Comparison of ENCODE assay signal across 9 mouse cellular contexts in genomic region chr4:137117471-137118331, GRCm38 (mm10).
DNase-seq lines count a peak whose midpoint lies in the region; ATAC-seq and TF ChIP-seq lines count a peak whose summit lies in the region.
"Had no signal": no experiment of that assay in that cellular context is flagged by ENCODE, and none has a peak within 500 bp of the region (broad histone marks: within the 10 kb centered on the region; RNA-seq: fewer than 3 reads in every experiment).

No protein-coding gene starts in this region.

- H3K4me1 ChIP-seq in heart, embryonic 14.5 days (ENCODE audit: control insufficient read depth in 2 of 2, insufficient read depth in 2 of 2, low read length in 2 of 2), result peaks cover 0 to 6% of the 10 kb centered on the region in 2 experiments; a peak in 2 of 4 replicates
- H3K4me1 ChIP-seq in kidney, postnatal 0 days (replicated peaks; ENCODE audit: insufficient read depth, low read length), result no peaks in the 10 kb centered on the region; the same call in 1 of the 2 replicates
- H3K4me1 ChIP-seq in lung, postnatal 0 days (ENCODE audit: insufficient read depth, low read depth, low read length), result no peaks in the 10 kb centered on the region

- TF ChIP-seq CTCF in kidney, postnatal 0 days (IDR thresholded peaks at IDR 0.05; ENCODE audit: low read depth), result no peak
- no peak; the same call in 1 of the 2 replicates for TF ChIP-seq CTCF in lung, postnatal 0 days (IDR thresholded peaks at IDR 0.05)

- DNase-seq in urinary bladder, postnatal 14 days (ENCODE audit: low spot score), result peak; percentile 79
- no peak for DNase-seq in urinary bladder, postnatal 10 days (ENCODE audit: low spot score)
- peak; percentile 13 to 20 for DNase-seq in cerebellum, postnatal 36 days
- DNase-seq in kidney, postnatal 0 days (ENCODE audit: low spot score), result peak; percentile 94
- peak; percentile 80 for DNase-seq in lung, postnatal 0 days (ENCODE audit: low spot score)
- DNase-seq in ovary, postnatal 10 days (ENCODE audit: low spot score), result peak; percentile 24

- ATAC-seq in heart, embryonic 14.5 days (ENCODE audit: insufficient number of reproducible peaks, insufficient read depth, low FRiP score, low read depth), result no peak
- ATAC-seq in kidney, postnatal 0 days (replicated peaks; ENCODE audit: low FRiP score, low read depth), result peak; percentile 74
- peak; percentile 81 for ATAC-seq in lung, postnatal 0 days
- no peak for ATAC-seq in monocyte, adult 5-6 weeks (replicated peaks; ENCODE audit: insufficient number of reproducible peaks, low FRiP score, low TSS enrichment, poor library complexity, severe bottlenecking)

- H3K4me3 ChIP-seq in heart, embryonic 14.5 days (ENCODE audit: control insufficient read depth in 1 of 2, insufficient read depth in 1 of 2, low read depth in 1 of 2, low read length in 2 of 2), result peak overlapping the region; percentile 14 to 27; a peak in 2 of 4 replicates
- peak overlapping the region; percentile 26; the same call in 1 of the 2 replicates for H3K4me3 ChIP-seq in kidney, postnatal 0 days (replicated peaks; ENCODE audit: low read depth, low read length)
- H3K4me3 ChIP-seq in lung, postnatal 0 days (ENCODE audit: low read depth, low read length), result no peak overlapping the region
- H3K4me3 ChIP-seq: erythroblast, embryonic 14.5 days had no signal

- H3K4me2 ChIP-seq in heart, embryonic 14.5 days (ENCODE audit: low read length), result peak overlapping the region; percentile 67
- H3K4me2 ChIP-seq in kidney, postnatal 0 days (ENCODE audit: low read length), result peak overlapping the region; percentile 56
- peak overlapping the region; percentile 39 for H3K4me2 ChIP-seq in lung, postnatal 0 days (replicated peaks; ENCODE audit: low read depth, low read length)

- no peak overlapping the region for H3K27ac ChIP-seq in heart, embryonic 14.5 days (replicated peaks in 1 of 2; ENCODE audit: control insufficient read depth in 1 of 2, insufficient read depth in 1 of 2, low read depth in 2 of 2, low read length in 2 of 2)
- H3K27ac ChIP-seq in kidney, postnatal 0 days, result peak overlapping the region; percentile 20; the same call in 1 of the 2 replicates
- no peak overlapping the region for H3K27ac ChIP-seq in lung, postnatal 0 days (ENCODE audit: low read length)

- H3K27me3 ChIP-seq in heart, embryonic 14.5 days (ENCODE audit: control insufficient read depth, insufficient read depth, low read length), result peaks cover 9% of the 10 kb centered on the region
- no peaks in the 10 kb centered on the region for H3K27me3 ChIP-seq in kidney, postnatal 0 days (ENCODE audit: insufficient read depth, low read length)
- 0 out of 2 replicates have a peak, but pooled peaks cover 12% of the 10 kb centered on the region for H3K27me3 ChIP-seq in lung, postnatal 0 days (replicated peaks; ENCODE audit: insufficient read depth, low read length)

- peak overlapping the region; percentile 25 for H3K9ac ChIP-seq in heart, embryonic 14.5 days (ENCODE audit: low read length)
- H3K9ac ChIP-seq in kidney, postnatal 0 days (ENCODE audit: low read depth, low read length), result peak overlapping the region; percentile 41; the same call in 1 of the 2 replicates
- H3K9ac ChIP-seq in lung, postnatal 0 days (replicated peaks; ENCODE audit: low read depth), result no peak overlapping the region

- 1% methylated on average over 25 of the region's 27 CpGs for WGBS in heart, embryonic 14.5 days
- WGBS in kidney, postnatal 0 days, result 1% methylated on average over 26 of the region's 27 CpGs
- 2% methylated on average over 26 of the region's 27 CpGs for WGBS in lung, postnatal 0 days

- no peaks in the 10 kb centered on the region for H3K36me3 ChIP-seq in heart, embryonic 14.5 days (ENCODE audit: control insufficient read depth, insufficient read depth, low read length)
- no peaks in the 10 kb centered on the region for H3K36me3 ChIP-seq in kidney, postnatal 0 days (ENCODE audit: insufficient read depth, low read length)
- H3K36me3 ChIP-seq in lung, postnatal 0 days (ENCODE audit: insufficient read depth, low read length), result no peaks in the 10 kb centered on the region

- no peaks in the 10 kb centered on the region for H3K9me3 ChIP-seq in heart, embryonic 14.5 days (ENCODE audit: control insufficient read depth, low read length)
- no peaks in the 10 kb centered on the region for H3K9me3 ChIP-seq in kidney, postnatal 0 days (replicated peaks; ENCODE audit: low read length)
- H3K9me3 ChIP-seq in lung, postnatal 0 days (ENCODE audit: low read length), result no peaks in the 10 kb centered on the region

- TF ChIP-seq EP300 in lung, postnatal 0 days (IDR thresholded peaks at IDR 0.05), result no peak

Comparison
In these comparisons a context has a peak if more than half of its experiments do, and no peak if none do; other contexts are left out.
1. ATAC-seq: peak in kidney, postnatal 0 days (single experiment) and lung, postnatal 0 days (single experiment); none in heart, embryonic 14.5 days (single experiment) and monocyte, adult 5-6 weeks (single experiment).
2. Peak in every context shown above with its lines, with median percentiles within 50 percentile points of each other: H3K4me2 ChIP-seq.